Mouse (Mus musculus): ENCODE results near the gene Zfand3. TPM values are rescaled to one million over a fixed set of nuclear protein-coding genes. Genes with fewer than 3 reads are reported as not detected.

Gene Zfand3
- polyA plus RNA-seq, 1 experiment: 122 TPM

DNA sequence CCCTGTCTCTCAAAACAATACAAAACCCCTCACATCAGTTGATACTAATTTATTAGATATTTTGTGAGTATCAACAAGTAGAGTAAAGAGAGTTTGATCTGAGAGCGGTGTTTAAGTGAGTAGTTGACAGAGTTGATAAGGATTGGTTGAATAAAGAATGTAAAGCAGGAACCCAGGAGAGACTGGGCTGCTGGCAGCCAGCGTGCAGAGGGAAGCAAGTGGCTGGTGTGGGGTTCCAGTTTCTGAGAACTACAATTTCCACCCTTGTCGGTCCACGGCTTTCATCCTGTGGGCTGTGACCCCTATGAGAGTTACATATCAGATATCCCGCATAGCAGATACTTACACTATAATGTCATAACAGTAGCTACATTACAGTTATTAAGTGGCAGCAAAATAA is 158.4 kb downstream of the Zfand3 start:
- 67% methylated on average over 5 of the region's 5 CpGs for WGBS
- H3K4me1 ChIP-seq (ENCODE audit: control insufficient read depth, insufficient read depth, low read length): peaks cover 7% of the 10 kb centered on the region; the same call in 1 of the 2 replicates
- no peak overlapping the region for H3K4me3 ChIP-seq (replicated peaks; ENCODE audit: extremely low read depth, low read depth, low read length)
- TF ChIP-seq CTCF (IDR thresholded peaks at IDR 0.05; ENCODE audit: insufficient read depth, low read length) (no peak), POLR2A (IDR thresholded peaks at IDR 0.05; ENCODE audit: borderline replicate concordance, extremely low read depth, low read depth, low read length) (no peak)
- DNase-seq: no peak

DNA sequence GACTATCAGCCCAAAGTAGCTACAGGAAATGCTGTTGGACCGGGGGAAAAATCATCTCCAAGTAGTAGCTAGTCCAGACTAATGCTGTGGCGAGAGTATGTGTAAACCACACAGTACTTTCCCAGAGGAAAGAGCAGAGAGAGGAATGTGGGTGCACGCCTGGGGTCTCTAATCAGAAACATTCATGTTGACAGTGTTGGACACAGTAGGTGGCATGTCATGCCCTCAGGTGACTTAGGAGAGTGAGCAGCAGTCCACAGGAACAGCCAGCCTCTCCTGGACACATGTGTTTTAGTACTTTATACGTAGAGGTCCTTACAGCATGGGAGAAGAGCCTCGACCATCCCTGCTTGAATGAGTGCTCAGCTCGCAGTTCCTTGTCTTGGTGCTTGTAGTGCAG is 159.3 kb downstream of the Zfand3 start:
- Histone ChIP-seq H3K4me3 (replicated peaks; ENCODE audit: extremely low read depth, low read depth, low read length) (no peak overlapping the region), H3K4me1 (ENCODE audit: control insufficient read depth, insufficient read depth, low read length) (peaks cover 6% of the 10 kb centered on the region; the same call in 1 of the 2 replicates)
- WGBS: 68% methylated on average over 6 of the region's 6 CpGs
- TF ChIP-seq CTCF (IDR thresholded peaks at IDR 0.05; ENCODE audit: insufficient read depth, low read length) (no peak), POLR2A (IDR thresholded peaks at IDR 0.05; ENCODE audit: borderline replicate concordance, extremely low read depth, low read depth, low read length) (no peak)
- no peak for DNase-seq

DNA sequence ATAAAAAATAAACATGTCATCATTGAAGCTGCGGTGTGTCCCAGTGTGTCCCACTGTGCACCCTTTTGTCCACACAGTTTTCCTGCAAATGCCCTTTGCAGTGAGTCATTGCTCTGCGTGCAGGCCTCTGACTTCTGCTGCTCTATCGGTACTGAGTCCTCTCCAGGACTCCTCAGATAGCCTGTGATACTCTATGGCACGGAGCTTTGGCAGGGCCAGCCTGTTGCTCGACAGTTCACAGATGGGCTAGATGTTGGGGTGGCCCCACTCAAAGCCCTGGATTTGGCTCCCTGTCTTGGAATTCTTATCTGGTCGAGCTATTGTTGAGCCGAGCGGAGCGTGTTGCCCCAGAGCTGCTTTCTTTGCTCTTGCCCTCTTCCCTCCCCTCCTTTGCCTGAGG is 160.3 kb downstream of the Zfand3 start:
- DNase-seq: no peak
- TF ChIP-seq CTCF (IDR thresholded peaks at IDR 0.05; ENCODE audit: insufficient read depth, low read length): no peak
- TF ChIP-seq POLR2A (IDR thresholded peaks at IDR 0.05; ENCODE audit: borderline replicate concordance, extremely low read depth, low read depth, low read length): no peak
- peaks cover 6% of the 10 kb centered on the region; the same call in 1 of the 2 replicates for H3K4me1 ChIP-seq (ENCODE audit: control insufficient read depth, insufficient read depth, low read length)
- no peak overlapping the region for H3K4me3 ChIP-seq (replicated peaks; ENCODE audit: extremely low read depth, low read depth, low read length)
- WGBS: 57% methylated on average over 9 of the region's 9 CpGs

DNA sequence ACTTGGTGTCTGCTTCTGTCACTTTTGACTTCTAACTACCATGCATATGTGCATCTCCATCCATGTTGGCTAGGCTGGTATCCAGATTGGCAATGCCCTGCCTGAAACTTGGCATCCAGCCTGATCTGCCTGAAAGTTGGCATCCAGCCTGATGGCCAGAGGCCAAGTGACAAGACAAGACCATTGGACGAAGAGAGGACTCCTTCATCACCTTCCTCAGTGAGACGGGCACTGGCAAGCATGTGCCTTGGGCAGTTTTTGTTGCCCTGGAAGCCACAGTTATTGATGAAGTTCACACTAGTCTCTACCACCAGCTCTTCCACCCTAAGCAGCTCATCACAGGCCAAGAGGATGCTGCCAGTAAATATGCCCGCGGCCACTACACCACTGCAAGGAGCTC is 172.9 kb downstream of the Zfand3 start:
- no peak for TF ChIP-seq CTCF (IDR thresholded peaks at IDR 0.05; ENCODE audit: insufficient read depth, low read length)
- TF ChIP-seq POLR2A (IDR thresholded peaks at IDR 0.05; ENCODE audit: borderline replicate concordance, extremely low read depth, low read depth, low read length): no peak
- DNase-seq: no peak
- WGBS: 74% methylated on average over 4 of the region's 4 CpGs
- Histone ChIP-seq H3K4me3 (replicated peaks; ENCODE audit: extremely low read depth, low read depth, low read length) (no peak overlapping the region), H3K4me1 (ENCODE audit: control insufficient read depth, insufficient read depth, low read length) (no peaks in the 10 kb centered on the region)

DNA sequence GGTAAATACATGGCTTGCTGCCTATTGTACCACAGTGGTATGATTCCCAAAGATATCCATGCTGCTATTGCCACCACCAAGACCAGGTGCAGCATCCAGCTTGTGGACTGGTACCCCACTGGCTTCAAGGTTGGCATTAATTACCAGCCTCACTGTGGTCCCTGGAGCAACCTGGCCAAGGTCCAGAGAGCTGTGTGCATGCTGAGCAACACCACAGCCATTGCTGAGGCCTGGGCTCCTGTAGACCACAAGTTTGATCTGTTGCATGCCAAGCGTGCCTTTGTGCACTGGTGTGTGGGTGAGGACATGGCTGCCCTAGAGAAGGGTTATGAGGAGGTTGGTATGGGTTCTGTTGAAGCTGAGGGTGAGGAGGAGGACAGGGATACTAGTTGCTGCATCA is 173.9 kb downstream of the Zfand3 start:
- no peak for DNase-seq
- WGBS: 94% methylated on average over 1 of the region's 1 CpGs
- Histone ChIP-seq H3K4me3 (replicated peaks; ENCODE audit: extremely low read depth, low read depth, low read length) (no peak overlapping the region), H3K4me1 (ENCODE audit: control insufficient read depth, insufficient read depth, low read length) (no peaks in the 10 kb centered on the region)
- no peak for TF ChIP-seq CTCF (IDR thresholded peaks at IDR 0.05; ENCODE audit: insufficient read depth, low read length)
- TF ChIP-seq POLR2A (IDR thresholded peaks at IDR 0.05; ENCODE audit: borderline replicate concordance, extremely low read depth, low read depth, low read length): no peak

DNA sequence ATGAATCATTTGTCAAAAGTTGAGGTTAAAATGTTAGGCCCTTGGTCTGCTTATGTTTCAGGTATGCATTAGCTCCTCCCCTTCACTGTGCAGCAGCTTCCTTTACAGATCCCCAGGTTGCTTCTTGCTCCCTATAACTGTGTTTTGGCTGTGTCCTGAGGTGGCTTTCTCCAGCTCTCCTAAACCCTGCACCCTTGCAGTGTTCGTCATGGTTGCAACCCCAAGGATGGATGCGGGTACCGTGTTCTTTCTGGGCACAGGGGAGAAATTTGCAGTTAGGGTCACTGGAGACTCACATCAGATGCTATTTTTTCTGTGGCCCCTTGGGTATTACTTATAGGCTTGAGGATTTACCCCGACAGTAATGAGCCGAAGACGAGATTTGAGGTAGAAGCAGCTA is 175.7 kb downstream of the Zfand3 start:
- 92% methylated on average over 6 of the region's 6 CpGs for WGBS
- H3K4me3 ChIP-seq (replicated peaks; ENCODE audit: extremely low read depth, low read depth, low read length): no peak overlapping the region
- H3K4me1 ChIP-seq (ENCODE audit: control insufficient read depth, insufficient read depth, low read length): no peaks in the 10 kb centered on the region
- no peak for DNase-seq
- TF ChIP-seq POLR2A (IDR thresholded peaks at IDR 0.05; ENCODE audit: borderline replicate concordance, extremely low read depth, low read depth, low read length): no peak
- TF ChIP-seq CTCF (IDR thresholded peaks at IDR 0.05; ENCODE audit: insufficient read depth, low read length): no peak

DNA sequence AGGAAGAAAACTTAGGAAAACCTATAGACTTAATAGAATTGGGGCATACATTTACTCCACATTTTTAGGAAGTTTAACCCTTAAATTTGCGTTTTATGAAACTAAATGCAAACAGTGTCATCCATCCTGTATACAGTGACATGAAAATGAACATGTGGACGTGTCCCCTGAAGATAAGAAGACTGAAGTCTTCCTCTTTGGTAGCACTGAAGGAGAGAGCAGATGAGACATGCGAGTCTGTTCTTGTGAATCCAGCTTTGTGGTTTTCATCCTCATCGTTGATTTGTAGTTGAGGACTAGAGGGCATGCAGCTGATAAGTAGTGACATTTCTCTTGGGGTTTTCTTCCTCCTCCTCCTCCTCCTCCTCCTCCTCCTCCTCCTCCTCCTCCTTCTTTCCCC is 177.0 kb downstream of the Zfand3 start:
- WGBS: 79% methylated on average over 4 of the region's 4 CpGs
- no peaks in the 10 kb centered on the region for H3K4me1 ChIP-seq (ENCODE audit: control insufficient read depth, insufficient read depth, low read length)
- H3K4me3 ChIP-seq (replicated peaks; ENCODE audit: extremely low read depth, low read depth, low read length): no peak overlapping the region
- TF ChIP-seq CTCF (IDR thresholded peaks at IDR 0.05; ENCODE audit: insufficient read depth, low read length): no peak
- TF ChIP-seq POLR2A (IDR thresholded peaks at IDR 0.05; ENCODE audit: borderline replicate concordance, extremely low read depth, low read depth, low read length): no peak
- DNase-seq: no peak

DNA sequence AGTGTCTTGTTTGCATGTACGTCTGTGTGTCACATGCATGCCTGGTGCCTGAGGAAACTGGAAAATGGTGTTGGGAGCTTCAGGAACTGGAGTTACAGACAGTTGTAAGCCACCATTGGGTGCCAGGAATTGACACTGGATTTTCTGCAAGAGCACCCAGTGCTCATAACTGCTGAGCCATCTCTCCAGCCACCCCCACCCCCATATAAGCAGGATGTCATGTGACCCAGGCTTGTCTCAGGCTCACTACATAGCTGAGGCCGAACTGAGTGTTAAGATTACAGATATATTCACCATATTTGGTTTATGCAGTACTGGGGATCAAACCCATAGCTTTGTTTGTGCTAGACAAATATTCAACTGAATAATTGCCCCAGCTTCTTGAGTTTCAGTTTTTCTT is 177.5 kb downstream of the Zfand3 start:
- TF ChIP-seq POLR2A (IDR thresholded peaks at IDR 0.05; ENCODE audit: borderline replicate concordance, extremely low read depth, low read depth, low read length) (no peak), CTCF (IDR thresholded peaks at IDR 0.05; ENCODE audit: insufficient read depth, low read length) (no peak)
- 53% methylated on average over 2 of the region's 2 CpGs for WGBS
- Histone ChIP-seq H3K4me3 (replicated peaks; ENCODE audit: extremely low read depth, low read depth, low read length) (no peak overlapping the region), H3K4me1 (ENCODE audit: control insufficient read depth, insufficient read depth, low read length) (no peaks in the 10 kb centered on the region)
- no peak for DNase-seq

DNA sequence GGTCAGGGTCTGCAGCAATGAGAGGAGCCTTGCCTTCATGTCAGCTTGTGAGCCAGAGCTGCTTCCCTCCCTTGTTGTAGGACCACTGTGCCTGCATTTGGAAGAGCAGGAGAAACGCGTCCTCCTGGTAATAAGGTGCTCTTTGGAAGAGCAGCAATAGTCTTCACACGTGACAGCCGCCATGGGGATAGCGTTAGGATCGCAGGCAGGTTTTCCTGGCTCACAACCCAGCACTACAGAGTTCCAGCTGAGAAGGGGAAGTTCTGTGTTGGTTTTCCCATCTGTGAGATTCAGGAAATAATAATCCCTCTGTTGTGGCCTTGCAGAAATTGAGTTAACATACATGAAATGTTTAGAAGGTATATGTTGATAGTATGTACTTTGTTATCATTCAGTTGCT is 179.0 kb downstream of the Zfand3 start:
- no peaks in the 10 kb centered on the region for H3K4me1 ChIP-seq (ENCODE audit: control insufficient read depth, insufficient read depth, low read length)
- DNase-seq: no peak
- H3K4me3 ChIP-seq (replicated peaks; ENCODE audit: extremely low read depth, low read depth, low read length): no peak overlapping the region
- TF ChIP-seq POLR2A (IDR thresholded peaks at IDR 0.05; ENCODE audit: borderline replicate concordance, extremely low read depth, low read depth, low read length) (no peak), CTCF (IDR thresholded peaks at IDR 0.05; ENCODE audit: insufficient read depth, low read length) (no peak)
- 89% methylated on average over 6 of the region's 6 CpGs for WGBS

DNA sequence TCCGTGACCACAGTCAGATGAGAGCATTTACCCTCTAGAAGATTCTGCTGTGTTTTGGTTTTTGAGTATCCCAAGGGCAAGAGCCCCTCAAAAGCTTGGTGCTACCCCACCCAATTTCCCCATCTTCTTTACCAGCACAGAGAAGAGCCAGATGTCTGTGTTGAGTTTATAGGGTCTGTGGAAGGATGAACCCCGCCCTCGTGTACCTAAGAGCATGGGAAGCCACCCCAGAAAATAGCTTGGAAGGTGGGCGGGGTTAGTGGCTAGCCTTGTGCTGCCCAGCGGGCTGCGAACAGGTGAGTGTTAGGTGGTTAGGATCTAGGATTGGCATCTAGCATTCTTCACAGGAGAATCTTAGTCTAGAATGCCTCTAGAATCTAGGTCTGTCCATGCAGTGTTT is 182.6 kb downstream of the Zfand3 start:
- TF ChIP-seq POLR2A (IDR thresholded peaks at IDR 0.05; ENCODE audit: borderline replicate concordance, extremely low read depth, low read depth, low read length) (no peak), CTCF (IDR thresholded peaks at IDR 0.05; ENCODE audit: insufficient read depth, low read length) (no peak)
- peaks cover 6% of the 10 kb centered on the region for H3K4me1 ChIP-seq (ENCODE audit: control insufficient read depth, insufficient read depth, low read length)
- no peak for DNase-seq
- WGBS: 91% methylated on average over 6 of the region's 6 CpGs
- H3K4me3 ChIP-seq (replicated peaks; ENCODE audit: extremely low read depth, low read depth, low read length): no peak overlapping the region
